Mouse (Mus musculus) frontal cortex, postnatal 36 days (tissue): ENCODE data around the gene Gja8.

Source experiments
- DNase-seq, 2 experiments: peaks; one replicate each; pipeline ENCODE4 v3.0.0; 2022; ENCODE audit warnings: low spot score in 2 of 2

Gja8 gene

GRCm38 (mm10) chr3:96925920-96926319 is at the start of gene Gja8:
Gja8 (minus strand) TSS chr3:96926020.
- DNase-seq: no peak

- DNase-seq: no peak
These were observed 48.6 kb upstream of the Gja8 start for GRCm38 (mm10) chr3:96974467-96974866.

- no peak for DNase-seq
These were observed 45.2 kb upstream of the Gja8 start for GRCm38 (mm10) chr3:96970986-96971385.

GRCm38 (mm10) chr3:96963088-96964034 is 37.5 kb upstream of the Gja8 start:
- peak in 1 of 2 experiments; percentile 9 for DNase-seq

GRCm38 (mm10) chr3:96960597-96960996 is 34.8 kb upstream of the Gja8 start:
- DNase-seq: no peak

GRCm38 (mm10) chr3:96953489-96954233 is 27.8 kb upstream of the Gja8 start:
- DNase-seq: no peak

- no peak for DNase-seq
These were observed 16.9 kb upstream of the Gja8 start for GRCm38 (mm10) chr3:96942706-96943105.

- peak; percentile 89 to 92 for DNase-seq
These were observed 12.9 kb upstream of the Gja8 start for GRCm38 (mm10) chr3:96938738-96939137.

- DNase-seq: no peak
These were observed 11.8 kb upstream of the Gja8 start for GRCm38 (mm10) chr3:96937606-96938005.

GRCm38 (mm10) chr3:96936241-96936640 is 10.4 kb upstream of the Gja8 start:
- peak in 1 of 2 experiments; percentile 14 for DNase-seq

GRCm38 (mm10) chr3:96931261-96931681 is 5.5 kb upstream of the Gja8 start:
- DNase-seq: no peak

GRCm38 (mm10) chr3:96924631-96925030 is 1.2 kb downstream of the Gja8 start:
- DNase-seq: no peak

GRCm38 (mm10) chr3:96920991-96921390 is 4.8 kb downstream of the Gja8 start:
- no peak for DNase-seq

GRCm38 (mm10) chr3:96905592-96905991 is 20.2 kb downstream of the Gja8 start:
- no peak for DNase-seq

- peak; percentile 96 to 97 for DNase-seq
These were observed 20.8 kb downstream of the Gja8 start, which contains the start of gene Gpr89 for GRCm38 (mm10) chr3:96904851-96905541. Gpr89 (minus strand) TSS chr3:96905346.

- DNase-seq: no peak
These were observed 21.4 kb downstream of the Gja8 start, which contains the start of gene Gja5 for GRCm38 (mm10) chr3:96904393-96904792. Gja5 (plus strand) TSS chr3:96904693.

GRCm38 (mm10) chr3:96902336-96902999 is 23.4 kb downstream of the Gja8 start:
- DNase-seq: no peak

- DNase-seq: no peak
These were observed 42.1 kb downstream of the Gja8 start for GRCm38 (mm10) chr3:96883690-96884089.

- DNase-seq: no peak
These were observed 43.6 kb downstream of the Gja8 start for GRCm38 (mm10) chr3:96882061-96882849.

- DNase-seq: peak in 1 of 2 experiments; percentile 26
These were observed 44.3 kb downstream of the Gja8 start for GRCm38 (mm10) chr3:96881557-96881956.
